Mouse (Mus musculus) urinary bladder, postnatal 36 days (tissue): Measurements from ENCODE around the gene Dll3.

Source experiments
- DNase-seq, 2 experiments: peaks; one replicate each; pipeline ENCODE4 v3.0.0; 2022; ENCODE audit warnings: low spot score in 2 of 2, mixed read lengths in 1 of 2

The Dll3 gene

GRCm38 (mm10) chr7:28309737-28310136, 7.7 kb upstream of the Dll3 start:
- no peak for DNase-seq

GRCm38 (mm10) chr7:28306216-28306615, 4.2 kb upstream of the Dll3 start:
- no peak for DNase-seq

GRCm38 (mm10) chr7:28305641-28306040, 3.6 kb upstream of the Dll3 start:
- DNase-seq = peak in 1 of 2 experiments; percentile 58

GRCm38 (mm10) chr7:28298837-28299625, 3.0 kb downstream of the Dll3 start:
- DNase-seq = peak in 1 of 2 experiments; percentile 30

GRCm38 (mm10) chr7:28294481-28294880, 7.6 kb downstream of the Dll3 start:
- peak; percentile 34 to 44 for DNase-seq

- no peak for DNase-seq
Observed at GRCm38 (mm10) chr7:28290638-28291590, 11.1 kb downstream of the Dll3 start, which contains the start of gene Selenov. Selenov (minus strand) TSS chr7:28291186.

- DNase-seq = no peak
Observed at GRCm38 (mm10) chr7:28290165-28290564, 11.9 kb downstream of the Dll3 start.

- DNase-seq = no peak
Observed at GRCm38 (mm10) chr7:28280630-28281029, 21.4 kb downstream of the Dll3 start.

GRCm38 (mm10) chr7:28278279-28278652, 23.8 kb downstream of the Dll3 start:
- DNase-seq = no peak

GRCm38 (mm10) chr7:28277615-28278278, 24.3 kb downstream of the Dll3 start, which contains the start of gene Eid2b:
Eid2b (plus strand) TSS chr7:28277739.
- peak; percentile 91 to 96 for DNase-seq

GRCm38 (mm10) chr7:28277237-28277614, 24.8 kb downstream of the Dll3 start:
- DNase-seq = no peak

- no peak for DNase-seq
Observed at GRCm38 (mm10) chr7:28271761-28272160, 30.3 kb downstream of the Dll3 start.

- DNase-seq = no peak
Observed at GRCm38 (mm10) chr7:28269355-28269754, 32.7 kb downstream of the Dll3 start.

GRCm38 (mm10) chr7:28268576-28268975, 33.5 kb downstream of the Dll3 start:
- DNase-seq = no peak

GRCm38 (mm10) chr7:28268042-28268531, 34.0 kb downstream of the Dll3 start:
- DNase-seq = peak; percentile 54 to 55

GRCm38 (mm10) chr7:28267129-28268041, 34.7 kb downstream of the Dll3 start, which contains the start of gene Eid2:
Eid2 (plus strand) TSS chr7:28267881.
- DNase-seq = peak; percentile 59 to 74

GRCm38 (mm10) chr7:28265391-28265790, 36.6 kb downstream of the Dll3 start:
- DNase-seq = no peak

- peak; percentile 43 to 60 for DNase-seq
Observed at GRCm38 (mm10) chr7:28263786-28264185, 38.3 kb downstream of the Dll3 start.

- no peak for DNase-seq
Observed at GRCm38 (mm10) chr7:28262861-28263260, 39.2 kb downstream of the Dll3 start.

- no peak for DNase-seq
Observed at GRCm38 (mm10) chr7:28255476-28255875, 46.6 kb downstream of the Dll3 start.
